ENCODE assay signal across 8 mouse cellular contexts in the genomic region with DNA sequence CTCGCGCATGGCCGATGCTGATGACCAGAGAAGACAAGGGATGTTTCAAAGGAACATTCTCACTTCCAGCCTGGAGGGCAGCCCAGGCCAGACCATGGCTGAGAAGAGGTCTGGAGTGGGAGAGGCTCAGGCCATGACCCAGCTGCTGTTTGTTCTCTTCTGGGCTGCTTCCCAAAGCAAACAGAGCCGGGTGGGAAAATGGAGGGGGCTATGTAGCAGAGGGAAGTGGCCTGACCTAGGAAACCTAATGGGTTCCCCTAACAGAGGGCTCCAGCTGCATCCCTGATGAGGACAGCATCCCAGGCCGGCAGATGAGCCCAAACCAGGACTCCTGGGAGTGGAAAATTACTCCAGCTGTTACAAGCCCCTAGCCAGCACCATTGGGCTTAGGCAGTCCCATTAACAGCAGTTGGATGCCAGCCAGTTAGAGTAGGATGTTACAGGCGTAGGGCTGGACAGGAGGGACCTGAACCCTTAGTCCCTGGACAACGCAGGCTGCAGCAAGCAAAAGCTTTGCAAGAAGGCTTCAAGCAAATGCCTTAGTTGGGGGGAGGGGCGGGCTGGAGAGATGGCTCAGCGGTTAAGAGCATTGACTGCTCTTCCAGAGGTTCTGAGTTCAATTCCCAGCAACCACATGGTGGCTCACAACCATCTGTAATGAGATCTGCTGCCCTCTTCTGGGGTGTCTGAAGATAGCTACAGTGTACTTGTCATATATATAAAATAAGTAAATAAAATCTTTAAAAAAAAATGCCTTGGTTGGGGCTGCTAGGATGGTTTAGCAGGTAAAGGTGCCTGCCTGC. TPM values are rescaled to one million over a fixed set of nuclear protein-coding genes. Genes with fewer than 3 reads are reported as not detected.
A peak's percentile ranks its signal among the peaks of the same experiment; 100 is the strongest.
DNase-seq lines count a peak whose midpoint lies in the region; ATAC-seq lines count a peak whose summit lies in the region.

No protein-coding gene starts in this region.

- no peaks in the 10 kb centered on the region for H3K36me3 ChIP-seq in intestine, embryonic 15.5 days
- H3K36me3 ChIP-seq in liver, embryonic 15.5 days (replicated peaks) = no peaks in the 10 kb centered on the region

- no peaks in the 10 kb centered on the region for H3K9me3 ChIP-seq in intestine, embryonic 15.5 days
- H3K9me3 ChIP-seq in liver, embryonic 15.5 days (replicated peaks) = no peaks in the 10 kb centered on the region

- WGBS in intestine, embryonic 15.5 days = 39% methylated on average over 9 of the region's 9 CpGs
- WGBS in liver, embryonic 15.5 days (ENCODE audit: insufficient replicate concordance) = 53% methylated on average over 9 of the region's 9 CpGs

- no peak overlapping the region for H3K9ac ChIP-seq in intestine, embryonic 15.5 days
- H3K9ac ChIP-seq in liver, embryonic 15.5 days = no peak overlapping the region

- no peaks in the 10 kb centered on the region for H3K27me3 ChIP-seq in intestine, embryonic 15.5 days (replicated peaks)
- H3K27me3 ChIP-seq in liver, embryonic 15.5 days = peaks cover 32% of the 10 kb centered on the region

- peak; percentile 32 for ATAC-seq in intestine, embryonic 15.5 days
- ATAC-seq in liver, embryonic 15.5 days (ENCODE audit: insufficient read depth) = peak; percentile 65
- no peak for ATAC-seq in megakaryocyte, adult 5-6 weeks (ENCODE audit: poor library complexity, severe bottlenecking)

- no peak overlapping the region; the same call in 1 of the 2 replicates for H3K4me2 ChIP-seq in intestine, embryonic 15.5 days (replicated peaks)
- H3K4me2 ChIP-seq in liver, embryonic 15.5 days = no peak overlapping the region

- H3K4me3 ChIP-seq in intestine, embryonic 15.5 days (replicated peaks) = no peak overlapping the region
- H3K4me3 ChIP-seq in liver, embryonic 15.5 days (replicated peaks) = no peak overlapping the region

- peaks cover 94% of the 10 kb centered on the region for H3K4me1 ChIP-seq in intestine, embryonic 15.5 days (replicated peaks)
- H3K4me1 ChIP-seq in liver, embryonic 15.5 days (replicated peaks) = peaks cover 82% of the 10 kb centered on the region

- DNase-seq in 3T3-L1 (ENCODE audit: low read depth, low spot score) (peak; percentile 68), NIH3T3 (ENCODE audit: low read depth) (peak; percentile 24)
- peak; percentile 100 for DNase-seq in heart, adult 11 months
- DNase-seq in skeletal muscle tissue, adult 2 months (ENCODE audit: low read depth, low spot score) = peak; percentile 95
- no peak for DNase-seq in right cerebral cortex, postnatal 36 days (ENCODE audit: low spot score in 2 of 2)

- peak overlapping the region; percentile 41 for H3K27ac ChIP-seq in intestine, embryonic 15.5 days
- no peak overlapping the region for H3K27ac ChIP-seq in liver, embryonic 15.5 days (replicated peaks)

RNA-seq across cellular contexts. Expression of gene Jup, which starts 6.3 kb away (rescaled TPM):
- polyA plus RNA-seq in intestine, embryonic 15.5 days (2015; fragmentation: Nextera tagmentation; extraction: Ambion mirVana) = 133 and 139 TPM in 2 replicates
- polyA plus RNA-seq in liver, embryonic 15.5 days (2015; fragmentation: Nextera tagmentation; extraction: Ambion mirVana) = 14.0 and 15.7 TPM in 2 replicates
- total RNA-seq in megakaryocyte, adult 5-6 weeks (2015) = 3.5 and 3.9 TPM in 2 replicates
- total RNA-seq in megakaryocyte, adult 5-6 weeks (2017) = 1.5 and 5.1 TPM in 2 replicates

RNA-seq across cellular contexts. Expression of gene P3h4, which starts 23.4 kb away (rescaled TPM):
- polyA plus RNA-seq in intestine, embryonic 15.5 days (2015; fragmentation: Nextera tagmentation; extraction: Ambion mirVana) = 44.1 and 45.4 TPM in 2 replicates
- polyA plus RNA-seq in liver, embryonic 15.5 days (2015; fragmentation: Nextera tagmentation; extraction: Ambion mirVana) = 3.6 and 4.0 TPM in 2 replicates
- total RNA-seq in megakaryocyte, adult 5-6 weeks (2015) = not detected in 2 replicates
- total RNA-seq in megakaryocyte, adult 5-6 weeks (2017) = 0.08 TPM in 1 of 2 replicates, not detected in the other

RNA-seq across cellular contexts. Expression of gene Fkbp10, which starts 24.2 kb away (rescaled TPM):
- 84.2 and 86.6 TPM in 2 replicates for polyA plus RNA-seq in intestine, embryonic 15.5 days (2015; fragmentation: Nextera tagmentation; extraction: Ambion mirVana)
- 7.8 and 8.5 TPM in 2 replicates for polyA plus RNA-seq in liver, embryonic 15.5 days (2015; fragmentation: Nextera tagmentation; extraction: Ambion mirVana)
- 0.09 TPM in 1 of 2 replicates, not detected in the other for total RNA-seq in megakaryocyte, adult 5-6 weeks (2015)
- total RNA-seq in megakaryocyte, adult 5-6 weeks (2017) = not detected in 2 replicates

RNA-seq across cellular contexts. Expression of gene Hap1, which starts 35.4 kb away (rescaled TPM):
- polyA plus RNA-seq in intestine, embryonic 15.5 days (2015; fragmentation: Nextera tagmentation; extraction: Ambion mirVana) = 13.9 and 15.5 TPM in 2 replicates
- 0.33 and 0.45 TPM in 2 replicates for polyA plus RNA-seq in liver, embryonic 15.5 days (2015; fragmentation: Nextera tagmentation; extraction: Ambion mirVana)
- not detected in 2 replicates for total RNA-seq in megakaryocyte, adult 5-6 weeks (2015)
- not detected in 2 replicates for total RNA-seq in megakaryocyte, adult 5-6 weeks (2017)

RNA-seq across cellular contexts. Expression of gene Nt5c3b, which starts 50.3 kb away (rescaled TPM):
- polyA plus RNA-seq in intestine, embryonic 15.5 days (2015; fragmentation: Nextera tagmentation; extraction: Ambion mirVana) = 94.2 and 100 TPM in 2 replicates
- polyA plus RNA-seq in liver, embryonic 15.5 days (2015; fragmentation: Nextera tagmentation; extraction: Ambion mirVana) = 16.5 and 17.7 TPM in 2 replicates
- 8.8 and 9.8 TPM in 2 replicates for total RNA-seq in megakaryocyte, adult 5-6 weeks (2015)
- total RNA-seq in megakaryocyte, adult 5-6 weeks (2017) = 7.3 and 9.6 TPM in 2 replicates

Comparison
In these comparisons a context has a peak if more than half of its experiments do, and no peak if none do; other contexts are left out.
1. DNase-seq: peak in 3T3-L1 (single experiment), NIH3T3 (single experiment), heart, adult 11 months (single experiment) and skeletal muscle tissue, adult 2 months (single experiment); none in right cerebral cortex, postnatal 36 days (0 of 2).